Mouse (Mus musculus): ENCODE results near the gene Hspg2. TPM values are rescaled to one million over a fixed set of nuclear protein-coding genes. Genes with fewer than 3 reads are reported as not detected.
"Not testable (repeated sequence)": the region's sequence is repeated elsewhere in the genome, so short reads cannot be mapped to it uniquely, and the experiment has no call there.

The Hspg2 gene
- polyA plus RNA-seq, 2 experiments from 2014 or later, result not detected

- no peak for ATAC-seq
These were observed 111.2 kb downstream of the Hspg2 start for GRCm38 (mm10) chr4:137579789-137580188.

GRCm38 (mm10) chr4:137580299-137580698, 111.7 kb downstream of the Hspg2 start:
- no peak for ATAC-seq

- no peak for ATAC-seq
These were observed 113.2 kb downstream of the Hspg2 start for GRCm38 (mm10) chr4:137581815-137582214.

- not testable (repeated sequence) for ATAC-seq
These were observed 120.5 kb downstream of the Hspg2 start for GRCm38 (mm10) chr4:137589095-137589494.

- ATAC-seq, result no peak
These were observed 121.0 kb downstream of the Hspg2 start for GRCm38 (mm10) chr4:137589586-137589985.

GRCm38 (mm10) chr4:137590961-137591360, 122.4 kb downstream of the Hspg2 start:
- ATAC-seq, result no peak

GRCm38 (mm10) chr4:137593601-137594495, 125.3 kb downstream of the Hspg2 start, which contains the start of gene Usp48:
TSS of gene Usp48 (plus strand) at chr4:137593755.
- ATAC-seq, result peak; percentile 88

- peak; percentile 55 for ATAC-seq
These were observed 126.1 kb downstream of the Hspg2 start for GRCm38 (mm10) chr4:137594496-137595270.

GRCm38 (mm10) chr4:137597098-137597630, 128.6 kb downstream of the Hspg2 start:
- ATAC-seq, result no peak

GRCm38 (mm10) chr4:137598577-137598976, 130.0 kb downstream of the Hspg2 start:
- ATAC-seq, result no peak

GRCm38 (mm10) chr4:137603449-137604171, 135.0 kb downstream of the Hspg2 start:
- peak; percentile 73 for ATAC-seq

- ATAC-seq, result no peak
These were observed 138.5 kb downstream of the Hspg2 start for GRCm38 (mm10) chr4:137607023-137607422.

GRCm38 (mm10) chr4:137609281-137609680, 140.7 kb downstream of the Hspg2 start:
- peak; percentile 44 for ATAC-seq

GRCm38 (mm10) chr4:137609702-137610101, 141.1 kb downstream of the Hspg2 start:
- peak; percentile 87 for ATAC-seq

- no peak for ATAC-seq
These were observed 141.7 kb downstream of the Hspg2 start for GRCm38 (mm10) chr4:137610256-137610655.

Other genes starting within 250 kb of the Hspg2 start
- under 1 TPM in 1 of 2 experiments, not detected in 1; 0.32 TPM for gene Wnt4, start 191.3 kb upstream of the Hspg2 start, polyA plus RNA-seq (2017; shearing (Covaris generic))
- gene Cdc42, start 111.0 kb upstream of the Hspg2 start, polyA plus RNA-seq (2017; shearing (Covaris generic)), result 100 to 1,000 TPM; 726 to 745 TPM
- not detected for gene Cela3a, start 59.0 kb upstream of the Hspg2 start, polyA plus RNA-seq (2017; shearing (Covaris generic))
- not detected for gene Cela3b, start 38.2 kb upstream of the Hspg2 start, polyA plus RNA-seq (2017; shearing (Covaris generic))
- gene 1700013G24Rik, start 15.5 kb upstream of the Hspg2 start, polyA plus RNA-seq (2017; shearing (Covaris generic)), result not detected
- gene Ldlrad2, start 105.8 kb downstream of the Hspg2 start, polyA plus RNA-seq (2017; shearing (Covaris generic)), result not detected
- 10 to 100 TPM; 53.5 to 55.4 TPM for gene Usp48, start 125.0 kb downstream of the Hspg2 start, polyA plus RNA-seq (2017; shearing (Covaris generic))
- under 1 TPM in 1 of 2 experiments, not detected in 1; 0.53 TPM for gene Rap1gap, start 196.0 kb downstream of the Hspg2 start, polyA plus RNA-seq (2017; shearing (Covaris generic))

Data from activated CD4-positive, CD25-positive, alpha-beta regulatory T cell, adult 4 months (primary cell).